Mouse (Mus musculus) CH12.LX (cell line): ENCODE data around the gene Ppm1m. TPM values are rescaled to one million over a fixed set of nuclear protein-coding genes. Genes with fewer than 3 reads are reported as not detected.

Experiments used
- DNase-seq: peaks from one replicate; pipeline ENCODE4 v3.0.0-alpha.2; 2013; ENCODE audit errors: extremely low read depth
- H3K27ac ChIP-seq: 2 replicates; pipeline ENCODE4 v1.5.1; 2012; ENCODE audit warnings: low read depth, mild to moderate bottlenecking, control low read depth, moderate library complexity; ENCODE audit not compliant: insufficient read depth
- H3K27me3 ChIP-seq: replicated peaks from 2 replicates; pipeline ENCODE3; 2012; ENCODE audit warnings: inconsistent platforms
- H3K36me3 ChIP-seq, 2 experiments: replicated peaks in 1 of 2; 2 replicates each; pipeline versions ENCODE3 to v1.6.1; 2012; ENCODE audit warnings: inconsistent platforms in 1 of 2, low read length in 1 of 2, mild to moderate bottlenecking in 1 of 2, mixed read lengths in 1 of 2, moderate library complexity in 1 of 2; ENCODE audit not compliant: control insufficient read depth in 1 of 2, insufficient read depth in 1 of 2
- H3K4me1 ChIP-seq, 2 experiments: 2 replicates each; pipeline ENCODE4 v1.6.1; 2012; ENCODE audit warnings: inconsistent platforms in 1 of 2, moderate library complexity in 1 of 2; ENCODE audit not compliant: insufficient read depth in 2 of 2, control insufficient read depth in 1 of 2
- H3K4me2 ChIP-seq: 2 replicates; pipeline ENCODE4 v1.6.1; 2012; ENCODE audit warnings: low read depth, mild to moderate bottlenecking, control low read depth; ENCODE audit not compliant: poor library complexity, insufficient read depth, severe bottlenecking
- H3K4me3 ChIP-seq, 3 experiments: fragments of 150-350 bp in 1 of 3; sonication (generic) in 1 of 3; replicated peaks in 1 of 3; 2 replicates each; pipeline versions ENCODE3 to v1.5.1; 2011 to 2012; ENCODE audit warnings: low read depth in 2 of 3, low read length in 2 of 3, mild to moderate bottlenecking in 2 of 3, moderate library complexity in 2 of 3, control low read depth in 1 of 3, improper control_type of control experiment in 1 of 3, inconsistent platforms in 1 of 3, mixed read lengths in 1 of 3; ENCODE audit not compliant: poor library complexity in 1 of 3
- H3K79me2 ChIP-seq: replicated peaks from 2 replicates; pipeline ENCODE4 v1.6.1; 2012; ENCODE audit warnings: mild to moderate bottlenecking, moderate library complexity; ENCODE audit not compliant: control insufficient read depth, poor library complexity, insufficient read depth, severe bottlenecking; ENCODE audit errors: extremely low read depth
- H3K9ac ChIP-seq: 2 replicates; pipeline ENCODE4 v1.6.1; 2012; ENCODE audit warnings: low read depth, mild to moderate bottlenecking, control low read depth, moderate library complexity; ENCODE audit not compliant: insufficient read depth
- H3K9me3 ChIP-seq: replicated peaks from 2 replicates; pipeline ENCODE3; 2012; ENCODE audit warnings: low read length, inconsistent platforms, mixed read lengths
- CHD1 ChIP-seq: IDR thresholded peaks from 2 replicates; pipeline ENCODE4 v1.6.1; 2012; ENCODE audit warnings: low read depth, low read length, improper control_type of control experiment, inconsistent platforms
- CHD2 ChIP-seq: IDR thresholded peaks from 2 replicates; pipeline ENCODE4 v1.6.1; 2011; ENCODE audit warnings: low read length, improper control_type of control experiment
- ELF1 ChIP-seq: IDR thresholded peaks from 2 replicates; pipeline ENCODE4 v1.6.1; 2014; ENCODE audit warnings: low read depth, mild to moderate bottlenecking, inconsistent platforms, low read length, improper control_type of control experiment
- EP300 ChIP-seq: IDR thresholded peaks from 2 replicates; pipeline ENCODE4 v1.6.1; 2011; ENCODE audit warnings: low read length, improper control_type of control experiment
- ETS1 ChIP-seq: conservative IDR thresholded peaks from 2 replicates; pipeline ENCODE4 v1.6.1; 2012; ENCODE audit warnings: low read depth, mild to moderate bottlenecking, inconsistent platforms, low read length, improper control_type of control experiment, moderate library complexity
- HCFC1 ChIP-seq: IDR thresholded peaks from 2 replicates; pipeline ENCODE4 v1.6.1; 2012; ENCODE audit warnings: low read depth, mild to moderate bottlenecking, inconsistent platforms, low read length, improper control_type of control experiment
- IRF4 ChIP-seq: IDR thresholded peaks from 2 replicates; pipeline ENCODE4 v1.6.1; 2014; ENCODE audit warnings: low read depth, mild to moderate bottlenecking, inconsistent platforms, low read length, improper control_type of control experiment
- JUND ChIP-seq: conservative IDR thresholded peaks from 2 replicates; pipeline ENCODE4 v1.6.1; 2011; ENCODE audit warnings: low read depth, low read length, improper control_type of control experiment
- KAT2A ChIP-seq: IDR thresholded peaks from 2 replicates; pipeline ENCODE4 v1.6.1; 2012; ENCODE audit warnings: low read length, improper control_type of control experiment, inconsistent platforms; ENCODE audit not compliant: insufficient replicate concordance
- MAX ChIP-seq: IDR thresholded peaks from 2 replicates; pipeline ENCODE4 v1.6.1; 2011; ENCODE audit warnings: low read length, improper control_type of control experiment
- MEF2A ChIP-seq: IDR thresholded peaks from 2 replicates; pipeline ENCODE4 v1.6.1; 2014; ENCODE audit warnings: low read depth, mild to moderate bottlenecking, inconsistent platforms, low read length, improper control_type of control experiment, borderline replicate concordance
- MXI1 ChIP-seq: IDR thresholded peaks from 2 replicates; pipeline ENCODE4 v1.6.1; 2011; ENCODE audit warnings: mild to moderate bottlenecking, low read depth, low read length, improper control_type of control experiment
- NELFE ChIP-seq: IDR thresholded peaks from 2 replicates; pipeline ENCODE4 v1.6.1; 2011; ENCODE audit warnings: low read depth, low read length, improper control_type of control experiment
- NRF1 ChIP-seq: IDR thresholded peaks from 2 replicates; pipeline ENCODE4 v1.6.1; 2014; ENCODE audit warnings: low read depth, mild to moderate bottlenecking, inconsistent platforms, low read length, improper control_type of control experiment, moderate library complexity
- PAX5 ChIP-seq: IDR thresholded peaks from 2 replicates; pipeline ENCODE4 v1.6.1; 2012; ENCODE audit warnings: low read length, inconsistent platforms, mixed read lengths
- POLR2A ChIP-seq: IDR thresholded peaks from 2 replicates; pipeline ENCODE4 v1.6.1; 2011; ENCODE audit warnings: low read depth, mild to moderate bottlenecking, improper control_type of control experiment, low read length
- POLR2AphosphoS2 ChIP-seq: IDR thresholded peaks from 2 replicates; pipeline ENCODE4 v1.6.1; 2011; ENCODE audit warnings: low read depth, low read length, improper control_type of control experiment
- RCOR1 ChIP-seq: conservative IDR thresholded peaks from 2 replicates; pipeline ENCODE4 v1.6.1; 2012; ENCODE audit warnings: low read depth, mild to moderate bottlenecking, inconsistent platforms, low read length, improper control_type of control experiment
- SIN3A ChIP-seq: IDR thresholded peaks from 2 replicates; pipeline ENCODE4 v1.6.1; 2012; ENCODE audit warnings: low read length, improper control_type of control experiment, inconsistent platforms
- TBP ChIP-seq: conservative IDR thresholded peaks from 2 replicates; pipeline ENCODE4 v1.6.1; 2011; ENCODE audit warnings: low read depth, low read length, improper control_type of control experiment
- TCF12 ChIP-seq: IDR thresholded peaks from 2 replicates; pipeline ENCODE4 v1.6.1; 2014; ENCODE audit warnings: low read depth, mild to moderate bottlenecking, inconsistent platforms, low read length, improper control_type of control experiment
- UBTF ChIP-seq: IDR thresholded peaks from 2 replicates; pipeline ENCODE4 v1.6.1; 2012; ENCODE audit warnings: low read depth, mild to moderate bottlenecking, inconsistent platforms, low read length, improper control_type of control experiment, moderate library complexity
- ZMIZ1 ChIP-seq: IDR thresholded peaks from 2 replicates; pipeline ENCODE4 v1.6.1; 2012; ENCODE audit warnings: low read depth, mild to moderate bottlenecking, inconsistent platforms, low read length, improper control_type of control experiment
- ZNF384 ChIP-seq: IDR thresholded peaks from 2 replicates; pipeline ENCODE4 v1.6.1; 2012; ENCODE audit warnings: low read depth, low read length, improper control_type of control experiment, inconsistent platforms
- dilution Hi-C: fragments of 300-500 bp; cut with MboI; formaldehyde crosslinking; loops from 2 replicates; pipeline ENCODE4 v1.14.3; 2020; ENCODE audit warnings: low sequenced_read_pairs; ENCODE audit not compliant: extremely low pct_unique_long_range_greater_than_20kb, extremely low pct_ligation_motif_present
- in situ Hi-C: fragments of 300-500 bp; cut with MboI; formaldehyde crosslinking; loops from 3 replicates; pipeline ENCODE4 v1.14.3; 2019; ENCODE audit warnings: low sequenced_read_pairs, low pct_ligation_motif_present, low pct_unique_long_range_greater_than_20kb, mixed read lengths
- polyA plus RNA-seq: library from polyadenylated mRNA; unstranded; fragments of >175 nt; gene quantifications from 2 replicates; pipeline ENCODE4 v1.2.1, GENCODE M21; 2012; ENCODE audit warnings: low read depth; ENCODE audit not compliant: insufficient read length
- total RNA-seq, 2 experiments: library from RNA; depleted of rRNA; stranded (reverse); fragments of 300-350 nt in 1 of 2; fragments of >200 nt in 1 of 2; gene quantifications; 2 replicates each; pipeline ENCODE4 v1.2.3; 2012 to 2014

Gene Ppm1m
- total and polyA plus RNA-seq, 3 experiments = 54.7 to 111 (median 86.0) TPM

DNA sequence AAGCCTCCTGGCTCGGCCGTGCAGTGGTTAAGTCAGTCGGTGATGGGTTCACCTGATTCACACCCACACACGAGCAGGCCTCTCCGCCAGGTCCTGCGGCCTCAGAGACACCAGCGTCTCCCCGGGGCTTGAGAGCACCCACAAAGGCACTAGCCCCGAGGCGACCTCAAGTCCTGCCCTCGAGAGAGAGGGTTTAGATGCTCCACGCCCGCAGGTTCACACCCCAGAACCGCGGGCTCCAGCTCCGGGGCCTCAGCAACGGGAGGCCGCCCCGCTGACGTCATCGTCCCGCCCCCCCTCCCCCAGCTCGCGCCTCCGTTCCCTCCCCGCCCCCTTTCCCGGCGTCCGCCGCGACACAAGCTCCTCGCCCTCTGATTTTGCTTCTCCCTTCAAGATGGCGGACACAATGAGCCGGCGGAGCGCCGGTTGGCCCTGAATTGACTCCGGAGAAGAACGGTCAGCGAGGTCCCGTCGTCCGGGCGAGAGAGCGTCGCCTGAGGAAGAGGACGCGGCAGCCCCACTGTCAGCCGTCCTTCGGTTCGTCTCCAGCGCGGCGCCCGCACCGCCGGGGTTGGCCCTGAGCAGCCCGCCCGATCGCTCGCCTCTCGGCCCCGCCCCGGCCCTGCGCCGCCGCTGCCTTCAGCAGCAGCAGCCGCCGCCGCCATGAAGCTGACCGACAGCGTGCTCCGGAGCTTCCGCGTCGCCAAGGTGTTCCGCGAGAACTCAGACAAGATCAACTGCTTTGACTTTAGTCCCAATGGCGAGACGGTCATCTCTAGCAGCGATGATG lies 28.8 kb downstream of the Ppm1m start, which contains the start of gene Wdr82:
TSS of gene Wdr82 (plus strand) at position 373 of the 790 bp plus-strand sequence.
- H3K9me3 ChIP-seq = no peaks in the 10 kb centered on the region
- H3K79me2 ChIP-seq = peaks cover 45% of the 10 kb centered on the region
- peaks cover 6 to 32% of the 10 kb centered on the region in 2 experiments; a peak in 3 of 4 replicates for H3K4me1 ChIP-seq
- TF ChIP-seq ZMIZ1 (peak; percentile 89), KAT2A (0 out of 2 replicates have a peak, but pooled peaks have one; percentile 37), ZNF384 (no peak), POLR2A (peak; percentile 95), JUND (no peak), RCOR1 (0 out of 2 replicates have a peak, but pooled peaks have one; percentile 44), TBP (peak; percentile 64), TCF12 (peak; percentile 92), CHD1 (no peak), HCFC1 (peak; percentile 71), EP300 (no peak), NELFE (peak; percentile 93), MAX (peak; percentile 96), MEF2A (peak; percentile 28; the same call in 1 of the 2 replicates), ETS1 (no peak), IRF4 (no peak), PAX5 (no peak), POLR2AphosphoS2 (peak; percentile 80; the same call in 1 of the 2 replicates), MXI1 (peak; percentile 72; the same call in 1 of the 2 replicates), NRF1 (peak; percentile 52; the same call in 1 of the 2 replicates), SIN3A (peak; percentile 81), CHD2 (peak; percentile 41; the same call in 1 of the 2 replicates), ELF1 (peak; percentile 56; the same call in 1 of the 2 replicates), UBTF (peak; percentile 89)
- dilution Hi-C loops (no loop called here), in situ Hi-C loops (no loop called here)
- peak within 1 kb of the TSS; percentile 93 for H3K4me2 ChIP-seq
- H3K9ac ChIP-seq = peak within 1 kb of the TSS; percentile 73
- peak within 1 kb of the TSS; percentile 75 to 90 (median 79) for H3K4me3 ChIP-seq
- H3K36me3 ChIP-seq = peaks cover 0 to 8% of the 10 kb centered on the region in 2 experiments
- no peaks in the 10 kb centered on the region for H3K27me3 ChIP-seq
- H3K27ac ChIP-seq = peak within 1 kb of the TSS; percentile 82
- peak; percentile 88 for DNase-seq
